Mouse (Mus musculus) cerebellum, adult 8-10 months (tissue): ENCODE data around the gene Rad54l2.

Experiments used
- DNase-seq: peaks from one replicate; pipeline ENCODE4 v3.0.0; 2022

The Rad54l2 gene

GRCm38 (mm10) chr9:106673860-106674259 lies 115.1 kb downstream of the Rad54l2 start:
- no peak for DNase-seq

GRCm38 (mm10) chr9:106664856-106665255 lies 124.1 kb downstream of the Rad54l2 start:
- no peak for DNase-seq

GRCm38 (mm10) chr9:106664433-106664832 lies 124.6 kb downstream of the Rad54l2 start:
- no peak for DNase-seq

- DNase-seq, result no peak
Measured at GRCm38 (mm10) chr9:106663200-106663599, 125.8 kb downstream of the Rad54l2 start.

- no peak for DNase-seq
Measured at GRCm38 (mm10) chr9:106659935-106660334, 129.1 kb downstream of the Rad54l2 start.

GRCm38 (mm10) chr9:106659441-106659840 lies 129.6 kb downstream of the Rad54l2 start:
- no peak for DNase-seq

GRCm38 (mm10) chr9:106657592-106657991 lies 131.4 kb downstream of the Rad54l2 start:
- DNase-seq, result no peak

- no peak for DNase-seq
Measured at GRCm38 (mm10) chr9:106656820-106657219, 132.2 kb downstream of the Rad54l2 start.

- no peak for DNase-seq
Measured at GRCm38 (mm10) chr9:106655884-106656720, 132.9 kb downstream of the Rad54l2 start, which contains the start of gene Grm2. Grm2 (minus strand) TSS chr9:106656082.

GRCm38 (mm10) chr9:106652720-106653119 lies 136.3 kb downstream of the Rad54l2 start:
- DNase-seq, result no peak

GRCm38 (mm10) chr9:106647226-106647625 lies 141.8 kb downstream of the Rad54l2 start:
- no peak for DNase-seq

- DNase-seq, result no peak
Measured at GRCm38 (mm10) chr9:106645684-106646271, 143.2 kb downstream of the Rad54l2 start.

- DNase-seq, result no peak
Measured at GRCm38 (mm10) chr9:106643787-106644186, 145.2 kb downstream of the Rad54l2 start.

GRCm38 (mm10) chr9:106643128-106643527 lies 145.9 kb downstream of the Rad54l2 start:
- peak; percentile 56 for DNase-seq

GRCm38 (mm10) chr9:106641346-106641745 lies 147.6 kb downstream of the Rad54l2 start:
- DNase-seq, result no peak

GRCm38 (mm10) chr9:106638154-106638553 lies 150.8 kb downstream of the Rad54l2 start:
- DNase-seq, result no peak
